Mouse (Mus musculus): ENCODE measurements around the gene Fbxw15. TPM values are rescaled to one million over a fixed set of nuclear protein-coding genes. Genes with fewer than 3 reads are reported as not detected.

Fbxw15 gene
- polyA plus RNA-seq, 1 experiment from 2014 or later, result not detected

Other genes with a start within 250 kb of the Fbxw15 start
- not detected in 2 replicates for gene Fbxw28, start 228.6 kb downstream of the Fbxw15 start, polyA plus RNA-seq (2016; fragmentation: Nextera tagmentation; extraction: Ambion mirVana)
- not detected in 2 replicates for gene Fbxw22, start 164.0 kb downstream of the Fbxw15 start, polyA plus RNA-seq (2016; fragmentation: Nextera tagmentation; extraction: Ambion mirVana)
- gene Fbxw16, start 119.1 kb downstream of the Fbxw15 start, polyA plus RNA-seq (2016; fragmentation: Nextera tagmentation; extraction: Ambion mirVana), result not detected in 2 replicates
- not detected in 2 replicates for gene Fbxw19, start 72.4 kb downstream of the Fbxw15 start, polyA plus RNA-seq (2016; fragmentation: Nextera tagmentation; extraction: Ambion mirVana)
- gene Fbxw24, start 57.8 kb upstream of the Fbxw15 start, polyA plus RNA-seq (2016; fragmentation: Nextera tagmentation; extraction: Ambion mirVana), result not detected in 2 replicates
- not detected in 2 replicates for gene Fbxw25, start 96.4 kb upstream of the Fbxw15 start, polyA plus RNA-seq (2016; fragmentation: Nextera tagmentation; extraction: Ambion mirVana)
- not detected in 2 replicates for gene Fbxw18, start 134.4 kb upstream of the Fbxw15 start, polyA plus RNA-seq (2016; fragmentation: Nextera tagmentation; extraction: Ambion mirVana)
- gene Fbxw26, start 177.8 kb upstream of the Fbxw15 start, polyA plus RNA-seq (2016; fragmentation: Nextera tagmentation; extraction: Ambion mirVana), result not detected in 2 replicates
- gene Fbxw27, start 222.4 kb upstream of the Fbxw15 start, polyA plus RNA-seq (2016; fragmentation: Nextera tagmentation; extraction: Ambion mirVana), result not detected in 2 replicates
- not detected in 2 replicates for gene Spink8, start 244.0 kb upstream of the Fbxw15 start, polyA plus RNA-seq (2016; fragmentation: Nextera tagmentation; extraction: Ambion mirVana)

All from limb, embryonic 12.5 days (tissue).